Mouse (Mus musculus) cortical plate, adult 2 months (tissue): Measurements from ENCODE around the gene Chac1. TPM values are rescaled to one million over a fixed set of nuclear protein-coding genes. Genes with fewer than 3 reads are reported as not detected.

Source experiments
- H3K27ac ChIP-seq: fragments of 200-500 bp; 2 replicates; pipeline ENCODE4 v1.5.1; 2012; ENCODE audit warnings: low read length, control low read depth, inconsistent platforms; ENCODE audit not compliant: insufficient read depth
- H3K4me1 ChIP-seq: fragments of 200-500 bp; 2 replicates; pipeline ENCODE4 v1.6.1; 2011; ENCODE audit warnings: low read length; ENCODE audit not compliant: control insufficient read depth, insufficient read depth
- H3K4me3 ChIP-seq: fragments of 200-500 bp; 2 replicates; pipeline ENCODE4 v1.5.1; 2011; ENCODE audit warnings: mild to moderate bottlenecking, low read length, control low read depth; ENCODE audit not compliant: insufficient read depth
- CTCF ChIP-seq: fragments of 200-500 bp; IDR thresholded peaks from 2 replicates; pipeline ENCODE4 v1.5.1; 2011; ENCODE audit warnings: mild to moderate bottlenecking, control low read depth, low read length; ENCODE audit not compliant: insufficient read depth; ENCODE audit errors: extremely low read depth
- POLR2A ChIP-seq: fragments of 200-500 bp; IDR thresholded peaks from 2 replicates; pipeline ENCODE4 v1.6.1; 2011; ENCODE audit warnings: mild to moderate bottlenecking, low read length, control low read depth; ENCODE audit not compliant: insufficient read depth; ENCODE audit errors: extremely low read depth
- polyA plus RNA-seq: library from polyadenylated mRNA; depleted of rRNA; stranded (reverse); fragments of >200 nt; gene quantifications from 2 replicates; pipeline ENCODE4 v1.2.3, GENCODE M21; 2012

Chac1 gene
- polyA plus RNA-seq, 1 experiment = 7.9 TPM

DNA sequence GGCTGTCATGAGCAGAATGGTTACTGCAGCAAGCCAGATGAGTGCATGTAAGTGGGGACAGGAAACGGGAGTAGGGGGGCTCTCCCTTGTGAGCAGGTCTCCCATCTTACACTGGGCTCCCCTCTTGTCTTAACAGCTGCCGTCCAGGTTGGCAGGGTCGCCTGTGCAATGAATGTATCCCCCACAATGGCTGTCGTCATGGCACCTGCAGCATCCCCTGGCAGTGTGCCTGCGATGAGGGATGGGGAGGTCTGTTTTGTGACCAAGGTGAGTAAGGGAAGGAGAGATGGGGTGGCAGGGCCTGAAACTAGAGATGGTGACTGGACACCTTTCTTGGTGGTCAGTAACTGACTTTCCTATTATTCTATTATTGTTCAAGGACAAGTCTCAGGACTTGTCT is 22.5 kb upstream of the Chac1 start:
- no peak for TF ChIP-seq CTCF
- TF ChIP-seq POLR2A = no peak
- Histone ChIP-seq H3K27ac (no peak overlapping the region), H3K4me1 (no peaks in the 10 kb centered on the region), H3K4me3 (no peak overlapping the region)

DNA sequence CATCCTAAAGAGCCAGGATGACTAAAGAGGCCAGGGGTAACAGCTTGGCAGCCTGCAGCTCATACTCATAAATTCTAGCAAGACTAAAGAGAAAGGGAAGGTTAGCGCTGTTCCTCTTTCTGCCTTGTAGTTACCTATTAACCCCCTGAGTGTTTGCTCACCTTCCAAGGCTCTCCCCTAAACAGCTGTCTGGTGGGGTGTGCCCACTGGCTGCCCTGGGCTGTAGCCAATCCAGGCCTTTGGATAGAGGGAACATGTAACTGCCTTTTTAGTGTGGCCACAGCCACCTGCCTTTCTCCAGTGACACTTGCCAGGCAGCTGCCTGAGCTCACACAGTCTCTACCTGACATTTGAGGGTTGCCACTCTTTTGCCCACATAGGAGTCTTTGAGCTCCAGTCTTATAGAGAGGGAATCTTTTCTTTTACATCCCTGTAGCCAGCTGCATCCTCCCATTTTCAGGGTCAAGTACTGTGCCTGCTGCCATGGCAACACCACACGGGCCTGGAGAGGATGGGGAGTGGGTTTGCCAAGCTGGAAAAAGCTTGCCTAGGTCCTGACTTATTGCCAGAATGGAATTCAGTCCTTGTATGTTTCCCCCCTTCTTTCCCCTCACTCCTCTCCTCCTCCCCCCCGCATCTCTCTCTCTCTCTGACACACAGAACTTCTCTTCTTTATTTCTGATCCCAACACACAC is 21.8 kb upstream of the Chac1 start:
- TF ChIP-seq CTCF (no peak), POLR2A (no peak)
- no peak overlapping the region for H3K4me3 ChIP-seq
- no peak overlapping the region for H3K27ac ChIP-seq
- no peaks in the 10 kb centered on the region for H3K4me1 ChIP-seq

DNA sequence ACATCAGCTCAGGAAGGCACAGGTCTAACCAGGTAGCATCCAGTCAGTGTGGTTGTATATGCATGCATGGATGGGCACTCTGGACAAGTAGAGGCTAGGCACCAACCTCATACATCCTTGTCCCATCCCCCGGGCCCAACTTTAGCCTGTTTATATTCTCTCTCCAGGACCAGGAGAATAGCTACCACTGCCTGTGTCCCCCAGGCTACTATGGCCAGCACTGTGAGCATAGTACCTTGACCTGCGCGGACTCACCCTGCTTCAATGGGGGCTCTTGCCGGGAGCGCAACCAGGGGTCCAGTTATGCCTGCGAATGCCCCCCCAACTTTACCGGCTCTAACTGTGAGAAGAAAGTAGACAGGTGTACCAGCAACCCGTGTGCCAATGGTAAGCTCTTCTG is 20.2 kb upstream of the Chac1 start:
- no peaks in the 10 kb centered on the region for H3K4me1 ChIP-seq
- H3K27ac ChIP-seq = no peak overlapping the region
- TF ChIP-seq CTCF (no peak), POLR2A (no peak)
- H3K4me3 ChIP-seq = no peak overlapping the region

DNA sequence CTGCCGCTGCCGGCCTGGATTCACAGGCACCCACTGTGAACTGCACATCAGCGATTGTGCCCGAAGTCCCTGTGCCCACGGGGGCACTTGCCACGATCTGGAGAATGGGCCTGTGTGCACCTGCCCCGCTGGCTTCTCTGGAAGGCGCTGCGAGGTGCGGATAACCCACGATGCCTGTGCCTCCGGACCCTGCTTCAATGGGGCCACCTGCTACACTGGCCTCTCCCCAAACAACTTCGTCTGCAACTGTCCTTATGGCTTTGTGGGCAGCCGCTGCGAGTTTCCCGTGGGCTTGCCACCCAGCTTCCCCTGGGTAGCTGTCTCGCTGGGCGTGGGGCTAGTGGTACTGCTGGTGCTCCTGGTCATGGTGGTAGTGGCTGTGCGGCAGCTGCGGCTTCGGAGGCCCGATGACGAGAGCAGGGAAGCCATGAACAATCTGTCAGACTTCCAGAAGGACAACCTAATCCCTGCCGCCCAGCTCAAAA is 18.8 kb upstream of the Chac1 start:
- TF ChIP-seq CTCF (no peak), POLR2A (no peak)
- H3K4me1 ChIP-seq = no peaks in the 10 kb centered on the region
- no peak overlapping the region for H3K27ac ChIP-seq
- no peak overlapping the region for H3K4me3 ChIP-seq

DNA sequence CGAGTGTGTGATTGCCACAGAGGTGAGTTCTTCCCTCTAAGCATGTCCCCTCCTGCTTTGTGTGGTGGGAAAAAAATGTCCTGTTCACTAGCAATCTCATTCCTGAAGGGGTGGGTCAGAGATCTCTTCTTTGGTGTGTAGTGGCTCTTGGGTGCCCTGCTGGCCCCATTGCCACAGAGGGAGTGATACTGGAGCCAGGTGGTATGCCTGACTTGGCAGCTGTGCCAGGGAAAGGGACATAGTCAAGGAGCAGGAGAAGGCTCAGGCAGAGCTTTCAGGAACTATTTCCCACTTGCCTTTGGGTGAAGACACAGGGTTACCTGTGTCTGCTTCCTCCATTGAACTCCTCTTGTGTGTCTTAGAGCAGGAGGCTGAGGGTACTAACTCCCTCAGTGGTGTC is 16.9 kb upstream of the Chac1 start:
- no peak for TF ChIP-seq CTCF
- no peak for TF ChIP-seq POLR2A
- Histone ChIP-seq H3K4me1 (peaks cover 1% of the 10 kb centered on the region; the same call in 1 of the 2 replicates), H3K27ac (no peak overlapping the region), H3K4me3 (no peak overlapping the region)

DNA sequence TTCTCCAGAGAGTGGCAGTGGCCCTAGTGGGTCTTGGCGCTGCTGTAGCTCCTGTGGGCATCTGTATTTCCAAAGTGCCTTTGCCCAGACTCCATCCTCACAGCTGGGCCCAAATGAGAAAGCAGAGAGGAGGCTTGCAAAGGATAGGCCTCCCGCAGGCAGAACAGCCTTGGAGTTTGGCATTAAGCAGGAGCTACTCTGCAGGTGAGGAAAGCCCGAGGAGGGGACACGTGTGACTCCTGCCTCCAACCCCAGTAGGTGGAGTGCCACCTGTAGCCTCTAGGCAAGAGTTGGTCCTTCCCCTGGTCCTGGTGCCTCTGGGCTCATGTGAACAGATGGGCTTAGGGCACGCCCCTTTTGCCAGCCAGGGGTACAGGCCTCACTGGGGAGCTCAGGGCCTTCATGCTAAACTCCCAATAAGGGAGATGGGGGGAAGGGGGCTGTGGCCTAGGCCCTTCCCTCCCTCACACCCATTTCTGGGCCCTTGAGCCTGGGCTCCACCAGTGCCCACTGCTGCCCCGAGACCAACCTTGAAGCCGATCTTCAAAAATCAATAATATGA is 16.0 kb upstream of the Chac1 start:
- H3K27ac ChIP-seq = no peak overlapping the region
- TF ChIP-seq CTCF = no peak
- no peak overlapping the region for H3K4me3 ChIP-seq
- H3K4me1 ChIP-seq = peaks cover 1% of the 10 kb centered on the region; the same call in 1 of the 2 replicates

DNA sequence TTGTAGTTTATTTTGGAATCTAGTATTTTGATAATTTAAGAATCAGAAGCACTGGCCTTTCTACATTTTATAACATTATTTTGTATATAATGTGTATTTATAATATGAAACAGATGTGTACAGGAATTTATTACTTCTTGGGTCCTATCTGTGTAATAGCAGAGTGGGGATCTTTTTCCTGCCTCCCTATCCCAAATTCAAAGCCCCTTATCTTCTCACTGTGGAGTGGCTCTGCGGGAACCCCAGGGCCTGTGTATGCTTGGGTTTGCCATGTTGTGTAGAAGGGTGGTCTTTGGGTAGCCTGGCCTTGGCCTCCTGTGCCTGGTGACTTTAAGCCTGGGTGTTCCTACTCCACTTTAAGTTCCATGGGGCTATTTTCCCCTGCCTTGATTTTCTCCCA is 15.5 kb upstream of the Chac1 start:
- no peak overlapping the region for H3K27ac ChIP-seq
- TF ChIP-seq CTCF = no peak
- no peak for TF ChIP-seq POLR2A
- peaks cover 1% of the 10 kb centered on the region; the same call in 1 of the 2 replicates for H3K4me1 ChIP-seq
- H3K4me3 ChIP-seq = no peak overlapping the region

DNA sequence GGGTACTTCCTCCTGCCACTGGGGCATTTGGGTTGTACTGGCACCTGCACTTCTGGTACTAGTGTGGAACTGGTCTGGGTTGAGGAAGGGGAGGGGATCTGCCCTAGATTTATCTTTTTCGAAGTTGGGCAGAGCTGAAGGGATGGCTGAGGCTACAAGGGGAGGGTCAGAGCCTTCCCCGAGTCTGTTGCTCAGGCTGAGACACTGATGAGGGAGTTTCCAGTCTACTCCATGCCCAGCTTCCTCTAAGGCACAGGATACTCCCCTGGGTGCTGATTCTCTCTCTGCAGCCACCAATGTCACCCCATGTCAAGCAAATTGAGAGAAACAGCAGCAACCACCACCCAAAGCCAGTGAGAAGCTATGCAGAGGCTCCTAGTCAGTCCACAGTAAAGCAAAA is 15.0 kb upstream of the Chac1 start:
- Histone ChIP-seq H3K4me3 (no peak overlapping the region), H3K27ac (no peak overlapping the region)

DNA sequence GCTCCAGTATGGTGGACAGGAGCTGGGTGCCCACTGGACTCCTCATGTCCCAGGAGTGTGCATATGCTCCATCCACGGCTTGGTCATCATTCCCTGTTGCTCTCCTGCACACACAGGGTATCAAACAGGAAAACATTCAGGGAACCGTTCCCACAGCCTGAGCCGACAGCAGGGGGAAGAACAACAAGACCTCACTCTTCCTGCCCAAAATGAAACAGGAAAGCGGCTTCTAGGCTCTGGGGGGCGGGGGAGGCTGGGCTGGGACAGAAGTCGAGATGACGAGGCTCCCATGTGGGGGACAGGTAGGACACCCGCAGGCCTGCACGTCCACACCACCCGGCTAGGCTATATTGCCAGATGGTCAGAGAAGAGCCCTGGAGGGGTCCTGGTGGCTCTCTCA is 14.6 kb upstream of the Chac1 start:
- Histone ChIP-seq H3K4me1 (peaks cover 1% of the 10 kb centered on the region; the same call in 1 of the 2 replicates), H3K4me3 (no peak overlapping the region), H3K27ac (no peak overlapping the region)
- TF ChIP-seq CTCF (no peak), POLR2A (no peak)

More for the DNA sequence above, 15.0 kb upstream of the Chac1 start:
- TF ChIP-seq CTCF (no peak), POLR2A (no peak)
- H3K4me1 ChIP-seq = peaks cover 1% of the 10 kb centered on the region; the same call in 1 of the 2 replicates
